Mouse (Mus musculus) ES-E14 (cell line): ENCODE measurements around the gene Btbd10. TPM values are rescaled to one million over a fixed set of nuclear protein-coding genes. Genes with fewer than 3 reads are reported as not detected.

Source experiments
- DNase-seq: peaks from one replicate; pipeline ENCODE4 v3.0.0-alpha.2; 2013; ENCODE audit warnings: low read depth, low spot score
- H3K27ac ChIP-seq: 2 replicates; pipeline ENCODE4 v1.5.1; 2012; ENCODE audit warnings: low read depth, mild to moderate bottlenecking, low read length, moderate library complexity, mixed read lengths; ENCODE audit not compliant: poor library complexity, insufficient read depth, severe bottlenecking
- H3K36me3 ChIP-seq: 2 replicates; pipeline ENCODE4 v1.6.1; 2012; ENCODE audit warnings: mild to moderate bottlenecking, low read length, moderate library complexity, mixed read lengths; ENCODE audit not compliant: control insufficient read depth, poor library complexity, insufficient read depth, severe bottlenecking
- H3K4me1 ChIP-seq, 2 experiments: fragments of 150-350 bp in 1 of 2; sonication (generic) in 1 of 2; 2 replicates each; pipeline ENCODE4 v1.6.1; 2012; ENCODE audit warnings: low read length in 2 of 2, mild to moderate bottlenecking in 1 of 2, mixed read lengths in 1 of 2; ENCODE audit not compliant: control insufficient read depth in 2 of 2, insufficient read depth in 2 of 2, poor library complexity in 1 of 2
- H3K4me3 ChIP-seq, 2 experiments: fragments of 150-350 bp in 1 of 2; sonication (generic) in 1 of 2; 2 replicates each; pipeline ENCODE4 v1.5.1; 2012; ENCODE audit warnings: low read length in 2 of 2, low read depth in 1 of 2, mild to moderate bottlenecking in 1 of 2, mixed read lengths in 1 of 2; ENCODE audit not compliant: insufficient read depth in 1 of 2, poor library complexity in 1 of 2, severe bottlenecking in 1 of 2
- H3K9ac ChIP-seq: 2 replicates; pipeline ENCODE4 v1.6.1; 2012; ENCODE audit warnings: low read depth, mild to moderate bottlenecking, low read length, mixed read lengths; ENCODE audit not compliant: poor library complexity, insufficient read depth, severe bottlenecking
- H3K9me3 ChIP-seq: fragments of 150-350 bp; sonication (generic); 2 replicates; pipeline ENCODE4 v1.6.1; 2012; ENCODE audit warnings: low read depth, mild to moderate bottlenecking, low read length; ENCODE audit not compliant: control insufficient read depth, insufficient read depth
- CHD2 ChIP-seq: IDR thresholded peaks from 2 replicates; pipeline ENCODE4 v1.6.1; 2014; ENCODE audit warnings: mild to moderate bottlenecking, low read depth, low read length, inconsistent platforms
- HCFC1 ChIP-seq: IDR thresholded peaks from 2 replicates; pipeline ENCODE4 v1.6.1; 2012; ENCODE audit warnings: low read length, inconsistent platforms, borderline replicate concordance; ENCODE audit not compliant: insufficient read depth
- MAFK ChIP-seq: IDR thresholded peaks from 2 replicates; pipeline ENCODE4 v1.6.1; 2014; ENCODE audit warnings: mild to moderate bottlenecking, low read depth, low read length, inconsistent platforms; ENCODE audit not compliant: insufficient read depth
- ZC3H11A ChIP-seq: IDR thresholded peaks from 2 replicates; pipeline ENCODE4 v1.6.1; 2012; ENCODE audit warnings: low read depth, mild to moderate bottlenecking, inconsistent platforms, low read length, borderline replicate concordance
- ZNF384 ChIP-seq: IDR thresholded peaks from 2 replicates; pipeline ENCODE4 v1.6.1; 2012; ENCODE audit warnings: low read depth, low read length, inconsistent platforms
- in situ Hi-C, 2 experiments: fragments of 600-800 bp; cut with MboI; formaldehyde crosslinking; loops; one replicate each; pipeline ENCODE4 v1.15.1; 2025; ENCODE audit warnings: low sequenced_read_pairs in 2 of 2, inconsistent platforms in 1 of 2; ENCODE audit not compliant: unreplicated experiment in 2 of 2
- total RNA-seq: library from RNA; depleted of rRNA; stranded (reverse); fragments of 300-350 nt; gene quantifications from 2 replicates; pipeline ENCODE4 v1.2.3, GENCODE M21; 2012

The Btbd10 gene
- total RNA-seq, 1 experiment: 38.7 TPM

DNA sequence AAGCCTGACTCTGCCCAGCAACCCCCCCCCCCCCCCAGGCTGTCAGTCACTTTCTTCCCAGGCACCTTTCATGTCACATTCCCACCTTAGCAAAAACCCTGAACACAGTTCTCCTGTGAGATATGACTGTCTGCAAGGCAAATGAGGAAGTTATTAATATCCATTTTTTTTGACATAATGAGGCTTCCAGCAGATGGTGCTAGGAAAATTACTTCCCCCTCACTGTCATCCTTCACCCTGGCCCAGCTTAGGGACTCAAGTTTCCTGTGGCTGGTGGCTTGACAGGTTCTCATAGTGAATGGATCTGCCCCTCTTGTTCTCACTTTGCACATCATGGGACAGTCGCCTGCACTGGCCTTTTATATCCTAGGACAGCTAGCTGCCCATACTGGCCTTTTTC lies 80.0 kb downstream of the Btbd10 start:
- in situ Hi-C loops: no loop called here
- TF ChIP-seq ZC3H11A: no peak
- TF ChIP-seq MAFK: no peak
- no peak for TF ChIP-seq HCFC1
- TF ChIP-seq ZNF384: no peak
- TF ChIP-seq CHD2: no peak
- no peak overlapping the region for H3K9ac ChIP-seq
- no peaks in the 10 kb centered on the region for H3K36me3 ChIP-seq
- H3K4me3 ChIP-seq: no peak overlapping the region
- no peak overlapping the region for H3K27ac ChIP-seq
- no peaks in the 10 kb centered on the region for H3K4me1 ChIP-seq
- no peak for DNase-seq
- H3K9me3 ChIP-seq: no peaks in the 10 kb centered on the region

DNA sequence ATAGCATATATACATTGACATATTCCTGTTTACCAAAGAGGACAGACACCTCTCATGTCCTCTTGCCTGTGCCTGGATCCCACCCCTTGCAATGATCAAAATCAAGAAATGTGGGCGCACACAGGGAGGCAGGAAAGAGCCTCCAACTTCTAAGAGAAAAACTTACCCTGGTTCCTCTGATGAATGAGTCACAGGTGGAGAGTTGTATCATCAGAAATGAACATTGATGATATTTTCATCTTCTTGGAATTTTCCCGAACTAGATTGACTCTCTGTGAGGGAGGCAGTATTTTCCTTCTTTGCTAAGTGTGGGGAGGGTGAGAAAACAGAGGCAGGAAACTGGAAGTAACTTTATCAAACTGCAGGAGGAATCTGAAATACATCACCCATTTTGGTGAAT lies 83.8 kb downstream of the Btbd10 start:
- H3K36me3 ChIP-seq: no peaks in the 10 kb centered on the region
- no peak overlapping the region for H3K9ac ChIP-seq
- in situ Hi-C loops: no loop called here
- no peaks in the 10 kb centered on the region for H3K9me3 ChIP-seq
- no peaks in the 10 kb centered on the region for H3K4me1 ChIP-seq
- DNase-seq: no peak
- no peak overlapping the region for H3K4me3 ChIP-seq
- no peak for TF ChIP-seq ZNF384
- TF ChIP-seq CHD2: no peak
- TF ChIP-seq ZC3H11A: no peak
- TF ChIP-seq MAFK: no peak
- TF ChIP-seq HCFC1: no peak
- no peak overlapping the region for H3K27ac ChIP-seq

DNA sequence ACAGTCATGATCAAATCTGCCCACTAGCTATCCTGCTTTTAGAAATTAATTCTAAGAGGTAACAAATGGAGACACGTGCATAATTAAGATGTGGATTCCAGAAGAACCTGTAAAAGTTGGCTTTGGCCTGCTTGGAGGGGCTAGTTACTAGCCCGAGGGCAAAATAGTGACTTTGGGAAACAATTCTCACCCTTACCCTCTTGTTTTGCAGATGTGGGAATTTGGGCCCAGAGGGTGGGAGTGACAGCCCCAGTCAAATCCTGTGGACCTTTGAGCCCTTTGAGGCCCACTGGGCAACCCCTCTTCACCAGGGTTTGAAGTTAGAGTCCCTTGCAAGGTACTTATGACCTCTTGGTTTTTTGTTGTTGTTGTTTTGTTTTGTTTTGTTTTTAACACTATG lies 89.9 kb downstream of the Btbd10 start:
- Histone ChIP-seq H3K36me3 (no peaks in the 10 kb centered on the region), H3K9me3 (no peaks in the 10 kb centered on the region), H3K27ac (no peak overlapping the region), H3K4me1 (peaks cover 0 to 3% of the 10 kb centered on the region in 2 experiments; a peak in 1 of 4 replicates), H3K4me3 (no peak overlapping the region), H3K9ac (no peak overlapping the region)
- DNase-seq: no peak
- TF ChIP-seq CHD2: no peak
- no peak for TF ChIP-seq HCFC1
- no peak for TF ChIP-seq ZC3H11A
- no peak for TF ChIP-seq ZNF384
- no peak for TF ChIP-seq MAFK
- in situ Hi-C loops: no loop called here

DNA sequence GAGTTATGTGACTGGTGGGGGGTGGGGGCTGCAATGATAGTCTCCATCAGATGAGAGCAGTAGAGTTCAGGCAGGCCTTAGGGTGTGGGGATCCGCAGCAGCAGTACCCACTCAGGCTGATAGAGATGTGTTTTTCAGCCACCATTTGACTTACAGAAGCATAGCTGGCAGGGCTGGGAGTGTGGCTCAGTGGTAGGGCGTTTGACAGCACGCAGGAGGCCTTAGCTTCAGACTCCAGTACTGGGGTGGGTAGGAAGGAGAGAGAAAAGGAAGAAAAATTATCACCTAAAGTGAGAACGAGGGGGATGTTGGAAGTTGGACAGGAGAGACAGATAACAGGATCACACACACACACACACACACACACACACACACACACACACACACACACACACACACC lies 90.7 kb downstream of the Btbd10 start:
- no peaks in the 10 kb centered on the region for H3K36me3 ChIP-seq
- DNase-seq: no peak
- in situ Hi-C loops: no loop called here
- no peak for TF ChIP-seq MAFK
- no peak for TF ChIP-seq ZNF384
- TF ChIP-seq ZC3H11A: no peak
- no peak for TF ChIP-seq CHD2
- H3K9me3 ChIP-seq: no peaks in the 10 kb centered on the region
- H3K4me1 ChIP-seq: peaks cover 0 to 3% of the 10 kb centered on the region in 2 experiments; a peak in 1 of 4 replicates
- H3K4me3 ChIP-seq: no peak overlapping the region
- H3K9ac ChIP-seq: no peak overlapping the region
- H3K27ac ChIP-seq: no peak overlapping the region

DNA sequence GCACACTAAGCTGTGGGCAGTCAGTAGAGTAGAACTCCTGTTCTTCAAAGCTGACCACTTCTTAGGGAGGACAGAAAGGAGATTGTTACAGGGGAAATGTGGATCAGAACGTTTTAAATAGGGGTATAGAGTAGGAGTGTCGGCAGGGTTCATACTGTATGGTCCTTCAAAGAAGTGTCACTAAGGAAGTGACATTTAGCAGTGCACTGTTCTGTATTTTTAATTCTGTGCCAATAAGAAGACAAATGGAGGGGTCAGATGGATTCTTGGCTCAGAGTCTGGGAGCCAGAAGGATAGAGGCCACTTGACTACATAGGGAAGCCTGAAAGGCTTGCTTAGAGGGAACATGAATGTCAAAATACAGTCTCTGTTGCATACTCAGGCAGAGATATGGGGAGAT lies 91.9 kb downstream of the Btbd10 start:
- no peak overlapping the region for H3K9ac ChIP-seq
- peaks cover 0 to 3% of the 10 kb centered on the region in 2 experiments; a peak in 1 of 4 replicates for H3K4me1 ChIP-seq
- in situ Hi-C loops: no loop called here
- no peak overlapping the region for H3K27ac ChIP-seq
- H3K4me3 ChIP-seq: no peak overlapping the region
- no peak for DNase-seq
- TF ChIP-seq MAFK: no peak
- TF ChIP-seq ZNF384: no peak
- no peaks in the 10 kb centered on the region for H3K9me3 ChIP-seq
- no peaks in the 10 kb centered on the region for H3K36me3 ChIP-seq
